11 mouse cellular contexts compared by ENCODE assay signal in genomic region chr6:88937971-88938663, GRCm38 (mm10). TPM values are rescaled to one million over a fixed set of nuclear protein-coding genes. Genes with fewer than 3 reads are reported as not detected.
DNase-seq lines count a peak whose midpoint lies in the region; ATAC-seq lines count a peak whose summit lies in the region.
"Had no signal": no experiment of that assay in that cellular context is flagged by ENCODE, and none has a peak within 500 bp of the region (broad histone marks: within the 10 kb centered on the region; RNA-seq: fewer than 3 reads in every experiment).

No protein-coding gene starts in this region.

- H3K27me3 ChIP-seq in limb, embryonic 13.5 days = no peaks in the 10 kb centered on the region; the same call in 1 of the 2 replicates
- H3K27me3 ChIP-seq in limb, embryonic 10.5 days (ENCODE audit: low read depth, poor library complexity, severe bottlenecking) = peaks cover 20% of the 10 kb centered on the region
- peaks cover 56% of the 10 kb centered on the region for H3K27me3 ChIP-seq in embryonic facial prominence, embryonic 10.5 days (replicated peaks; ENCODE audit: low read depth, poor library complexity, severe bottlenecking)
- H3K27me3 ChIP-seq in hindbrain, embryonic 16.5 days (replicated peaks; ENCODE audit: control insufficient read depth, insufficient read depth, low read length) = no peaks in the 10 kb centered on the region

- H3K27ac ChIP-seq in limb, embryonic 13.5 days = no peak overlapping the region
- no peak overlapping the region for H3K27ac ChIP-seq in limb, embryonic 10.5 days
- peak overlapping the region; percentile 80 for H3K27ac ChIP-seq in embryonic facial prominence, embryonic 10.5 days (replicated peaks)
- no peak overlapping the region for H3K27ac ChIP-seq in hindbrain, embryonic 16.5 days (ENCODE audit: low read depth, low read length)
- H3K27ac ChIP-seq: liver, embryonic 15.5 days had no signal

- DNase-seq in limb, embryonic 10.5 days (ENCODE audit: low spot score) = no peak
- DNase-seq in embryonic facial prominence, embryonic 10.5 days (ENCODE audit: low spot score) = peak; percentile 37
- peak; percentile 82 for DNase-seq in thymus, postnatal 0 days (ENCODE audit: low spot score)
- no peak for DNase-seq in kidney, adult 8-10 months
- no peak for DNase-seq in kidney, adult 11 months
- DNase-seq: kidney, postnatal 14 days had no signal

- no peak overlapping the region for H3K4me2 ChIP-seq in limb, embryonic 13.5 days (replicated peaks)
- no peak overlapping the region for H3K4me2 ChIP-seq in hindbrain, embryonic 16.5 days (ENCODE audit: low read length)
- H3K4me2 ChIP-seq: liver, embryonic 15.5 days had no signal

- WGBS in limb, embryonic 13.5 days = 41% methylated on average over 4 of the region's 4 CpGs
- 35% methylated on average over 4 of the region's 4 CpGs for WGBS in limb, embryonic 10.5 days
- WGBS in embryonic facial prominence, embryonic 10.5 days = 30% methylated on average over 4 of the region's 4 CpGs
- WGBS in hindbrain, embryonic 16.5 days = 8% methylated on average over 4 of the region's 4 CpGs

- H3K9me3 ChIP-seq in limb, embryonic 13.5 days = no peaks in the 10 kb centered on the region
- H3K9me3 ChIP-seq in limb, embryonic 10.5 days (replicated peaks) = no peaks in the 10 kb centered on the region
- no peaks in the 10 kb centered on the region for H3K9me3 ChIP-seq in embryonic facial prominence, embryonic 10.5 days
- H3K9me3 ChIP-seq in hindbrain, embryonic 16.5 days (ENCODE audit: control insufficient read depth, low read length) = no peaks in the 10 kb centered on the region
- H3K9me3 ChIP-seq: liver, embryonic 15.5 days had no signal

- H3K9ac ChIP-seq in limb, embryonic 13.5 days = 0 out of 2 replicates have a peak overlapping the region, but pooled peaks have one; percentile 43
- H3K9ac ChIP-seq in hindbrain, embryonic 16.5 days (ENCODE audit: low read depth, low read length) = no peak overlapping the region
- H3K9ac ChIP-seq: liver, embryonic 15.5 days had no signal

- no peak; the same call in 1 of the 2 replicates for ATAC-seq in limb, embryonic 13.5 days (ENCODE audit: low FRiP score, low read depth)
- peak; percentile 46 for ATAC-seq in hindbrain, embryonic 16.5 days
- no peak for ATAC-seq in megakaryocyte progenitor cell, adult 5-6 weeks (replicated peaks; ENCODE audit: poor library complexity)

- H3K4me3 ChIP-seq in limb, embryonic 13.5 days = no peak overlapping the region
- H3K4me3 ChIP-seq in limb, embryonic 10.5 days = no peak overlapping the region
- no peak overlapping the region for H3K4me3 ChIP-seq in embryonic facial prominence, embryonic 10.5 days
- no peak overlapping the region for H3K4me3 ChIP-seq in hindbrain, embryonic 16.5 days (ENCODE audit: low read length)
- H3K4me3 ChIP-seq: erythroblast, embryonic 14.5 days; liver, embryonic 15.5 days had no signal

- peaks cover 37% of the 10 kb centered on the region for H3K4me1 ChIP-seq in limb, embryonic 13.5 days
- peaks cover 22% of the 10 kb centered on the region for H3K4me1 ChIP-seq in limb, embryonic 10.5 days
- H3K4me1 ChIP-seq in embryonic facial prominence, embryonic 10.5 days = peaks cover 90% of the 10 kb centered on the region
- peaks cover 46% of the 10 kb centered on the region for H3K4me1 ChIP-seq in hindbrain, embryonic 16.5 days (ENCODE audit: control insufficient read depth, insufficient read depth, low read depth, low read length)
- H3K4me1 ChIP-seq: liver, embryonic 15.5 days had no signal

- H3K36me3 ChIP-seq in limb, embryonic 13.5 days = no peaks in the 10 kb centered on the region
- H3K36me3 ChIP-seq in limb, embryonic 10.5 days = no peaks in the 10 kb centered on the region
- H3K36me3 ChIP-seq in embryonic facial prominence, embryonic 10.5 days (replicated peaks) = no peaks in the 10 kb centered on the region
- no peaks in the 10 kb centered on the region for H3K36me3 ChIP-seq in hindbrain, embryonic 16.5 days (ENCODE audit: control insufficient read depth, insufficient read depth, low read length)
- H3K36me3 ChIP-seq: liver, embryonic 15.5 days had no signal

RNA-seq across cellular contexts. Expression of gene Tpra1, which starts 36.1 kb away (rescaled TPM):
- polyA plus RNA-seq in limb, embryonic 13.5 days (2015; fragmentation: Nextera tagmentation; extraction: Ambion mirVana) = 89.5 and 89.6 TPM in 2 replicates
- 48.7 and 60.3 TPM in 2 replicates for polyA plus RNA-seq in limb, embryonic 10.5 days (2016; fragmentation: Nextera tagmentation; extraction: Ambion mirVana)
- 54.4 and 56.7 TPM in 2 replicates for polyA plus RNA-seq in embryonic facial prominence, embryonic 10.5 days (2016; fragmentation: Nextera tagmentation; extraction: Ambion mirVana)
- polyA plus RNA-seq in hindbrain, embryonic 16.5 days (2015; fragmentation: Nextera tagmentation; extraction: Ambion mirVana) = 92.3 and 94.7 TPM in 2 replicates
- polyA plus RNA-seq in thymus, postnatal 0 days (2015; fragmentation: Nextera tagmentation; extraction: Ambion mirVana) = 77.0 and 78.8 TPM in 2 replicates
- total RNA-seq in megakaryocyte progenitor cell, adult 5-6 weeks (2015) = 24.3 and 26.1 TPM in 2 replicates
- total RNA-seq in megakaryocyte progenitor cell, adult 5-6 weeks (2017) = 28.4 and 32.8 TPM in 2 replicates

RNA-seq across cellular contexts. Expression of gene Mcm2, which starts 39.5 kb away (rescaled TPM):
- 144 and 146 TPM in 2 replicates for polyA plus RNA-seq in limb, embryonic 13.5 days (2015; fragmentation: Nextera tagmentation; extraction: Ambion mirVana)
- 281 and 283 TPM in 2 replicates for polyA plus RNA-seq in limb, embryonic 10.5 days (2016; fragmentation: Nextera tagmentation; extraction: Ambion mirVana)
- 262 and 280 TPM in 2 replicates for polyA plus RNA-seq in embryonic facial prominence, embryonic 10.5 days (2016; fragmentation: Nextera tagmentation; extraction: Ambion mirVana)
- 27.3 and 35.0 TPM in 2 replicates for polyA plus RNA-seq in hindbrain, embryonic 16.5 days (2015; fragmentation: Nextera tagmentation; extraction: Ambion mirVana)
- polyA plus RNA-seq in thymus, postnatal 0 days (2015; fragmentation: Nextera tagmentation; extraction: Ambion mirVana) = 138 and 161 TPM in 2 replicates
- 103 and 107 TPM in 2 replicates for total RNA-seq in megakaryocyte progenitor cell, adult 5-6 weeks (2015)
- 150 and 151 TPM in 2 replicates for total RNA-seq in megakaryocyte progenitor cell, adult 5-6 weeks (2017)

Comparison
In these comparisons a context has a peak if more than half of its experiments do, and no peak if none do; other contexts are left out.
1. DNase-seq: peak in embryonic facial prominence, embryonic 10.5 days (single experiment) and thymus, postnatal 0 days (single experiment); none in limb, embryonic 10.5 days (single experiment), kidney, adult 8-10 months (0 of 2) and kidney, adult 11 months (single experiment).